Mouse (Mus musculus) spleen, adult 2 months (tissue): Measurements from ENCODE around the gene Stk11ip. TPM values are rescaled to one million over a fixed set of nuclear protein-coding genes. Genes with fewer than 3 reads are reported as not detected.
A peak's percentile ranks its signal among the peaks of the same experiment; 100 is the strongest.

ENCODE experiments used
- DNase-seq, 2 experiments: peaks; one replicate each; pipeline versions ENCODE4 v3.0.0 to v3.0.0-alpha.2; 2012 to 2021; ENCODE audit warnings: low spot score in 2 of 2, low read depth in 1 of 2
- H3K27ac ChIP-seq: fragments of 200-500 bp; 2 replicates; pipeline ENCODE4 v1.5.1; 2012; ENCODE audit warnings: low read length, inconsistent platforms; ENCODE audit not compliant: insufficient read depth
- H3K27me3 ChIP-seq: fragments of 200-500 bp; 2 replicates; pipeline ENCODE4 v1.6.1; 2012; ENCODE audit warnings: mild to moderate bottlenecking, moderate library complexity, low read length, inconsistent platforms; ENCODE audit not compliant: control insufficient read depth, insufficient read depth
- H3K36me3 ChIP-seq: fragments of 200-500 bp; 2 replicates; pipeline ENCODE4 v1.6.1; 2012; ENCODE audit warnings: mild to moderate bottlenecking, low read length, inconsistent platforms; ENCODE audit not compliant: control insufficient read depth, insufficient read depth
- H3K4me1 ChIP-seq: fragments of 200-500 bp; 2 replicates; pipeline ENCODE4 v1.6.1; 2011; ENCODE audit warnings: inconsistent platforms; ENCODE audit not compliant: control insufficient read depth, insufficient read depth, insufficient read length
- H3K4me3 ChIP-seq: fragments of 200-500 bp; 2 replicates; pipeline ENCODE4 v1.5.1; 2011; ENCODE audit warnings: mild to moderate bottlenecking, inconsistent platforms; ENCODE audit not compliant: insufficient read depth, insufficient read length; ENCODE audit errors: extremely low read depth
- CTCF ChIP-seq: fragments of 200-500 bp; IDR thresholded peaks from 2 replicates; pipeline ENCODE4 v1.5.1; 2011; ENCODE audit warnings: mild to moderate bottlenecking, inconsistent platforms; ENCODE audit not compliant: insufficient read depth, insufficient read length, insufficient replicate concordance; ENCODE audit errors: extremely low read depth
- POLR2A ChIP-seq: fragments of 200-500 bp; IDR thresholded peaks from 2 replicates; pipeline ENCODE4 v1.6.1; 2011; ENCODE audit warnings: low read depth, low read length, inconsistent platforms
- WGBS: fragments of 180-500 bp; shearing (Covaris S2); methylation state at CpG from one replicate; pipeline ENCODE4 v1.1.7; 2018; 5-methylcytosine and 5-hydroxymethylcytosine counted together
- polyA plus RNA-seq: library from polyadenylated mRNA; depleted of rRNA; stranded (reverse); fragments of >200 nt; gene quantifications from 2 replicates; pipeline ENCODE4 v1.2.3, GENCODE M21; 2012

Stk11ip gene
- polyA plus RNA-seq, 1 experiment = 77.3 TPM

GRCm38 (mm10) chr1:75490785-75491551 is 30.4 kb upstream of the Stk11ip start:
- WGBS = 93% methylated on average over 34 of the region's 34 CpGs
- H3K27ac ChIP-seq = no peak overlapping the region
- H3K27me3 ChIP-seq = peaks cover 12% of the 10 kb centered on the region; the same call in 1 of the 2 replicates
- TF ChIP-seq POLR2A = no peak
- no peak for TF ChIP-seq CTCF
- H3K4me3 ChIP-seq = no peak overlapping the region
- H3K4me1 ChIP-seq = peaks cover 3% of the 10 kb centered on the region; the same call in 1 of the 2 replicates
- no peaks in the 10 kb centered on the region for H3K36me3 ChIP-seq
- DNase-seq = no peak

GRCm38 (mm10) chr1:75492579-75493170 is 28.7 kb upstream of the Stk11ip start:
- DNase-seq = no peak
- Histone ChIP-seq H3K4me1 (no peaks in the 10 kb centered on the region), H3K4me3 (no peak overlapping the region), H3K36me3 (no peaks in the 10 kb centered on the region), H3K27me3 (0 out of 2 replicates have a peak, but pooled peaks cover 2% of the 10 kb centered on the region), H3K27ac (no peak overlapping the region)
- TF ChIP-seq CTCF = no peak
- TF ChIP-seq POLR2A = no peak
- WGBS = 84% methylated on average over 24 of the region's 24 CpGs

- TF ChIP-seq POLR2A = no peak
- TF ChIP-seq CTCF = peak; percentile 52; the same call in 1 of the 2 replicates
- Histone ChIP-seq H3K27me3 (no peaks in the 10 kb centered on the region), H3K4me3 (no peak overlapping the region), H3K36me3 (no peaks in the 10 kb centered on the region), H3K27ac (no peak overlapping the region), H3K4me1 (no peaks in the 10 kb centered on the region)
- no peak for DNase-seq
- 69% methylated on average over 12 of the region's 12 CpGs for WGBS
Observed at GRCm38 (mm10) chr1:75494878-75495548, 26.3 kb upstream of the Stk11ip start.

GRCm38 (mm10) chr1:75498897-75499296 is 22.4 kb upstream of the Stk11ip start:
- H3K27me3 ChIP-seq = no peaks in the 10 kb centered on the region
- TF ChIP-seq POLR2A (no peak), CTCF (no peak)
- no peak overlapping the region for H3K4me3 ChIP-seq
- H3K27ac ChIP-seq = no peak overlapping the region
- WGBS = 82% methylated on average over 4 of the region's 4 CpGs
- no peaks in the 10 kb centered on the region for H3K36me3 ChIP-seq
- no peaks in the 10 kb centered on the region for H3K4me1 ChIP-seq
- DNase-seq = no peak

- H3K36me3 ChIP-seq = no peaks in the 10 kb centered on the region
- no peaks in the 10 kb centered on the region for H3K4me1 ChIP-seq
- no peak overlapping the region for H3K4me3 ChIP-seq
- no peak overlapping the region for H3K27ac ChIP-seq
- no peak for DNase-seq
- TF ChIP-seq CTCF = no peak
- no peak for TF ChIP-seq POLR2A
- no peaks in the 10 kb centered on the region for H3K27me3 ChIP-seq
- WGBS = 77% methylated on average over 7 of the region's 7 CpGs
Observed at GRCm38 (mm10) chr1:75499441-75499840, 21.9 kb upstream of the Stk11ip start.

GRCm38 (mm10) chr1:75501905-75502304 is 19.4 kb upstream of the Stk11ip start:
- 93% methylated on average over 9 of the region's 9 CpGs for WGBS
- peaks cover 13% of the 10 kb centered on the region for H3K27me3 ChIP-seq
- TF ChIP-seq POLR2A (no peak), CTCF (no peak)

More at GRCm38 (mm10) chr1:75501905-75502304, 19.4 kb upstream of the Stk11ip start:
- Histone ChIP-seq H3K27ac (no peak overlapping the region), H3K36me3 (no peaks in the 10 kb centered on the region), H3K4me1 (no peaks in the 10 kb centered on the region; the same call in 1 of the 2 replicates), H3K4me3 (no peak overlapping the region)
- DNase-seq = no peak
